Mouse (Mus musculus) thymus, adult 2 months (tissue): ENCODE data around the gene Dnah6. TPM values are rescaled to one million over a fixed set of nuclear protein-coding genes. Genes with fewer than 3 reads are reported as not detected.

Experiments used
- DNase-seq: peaks from one replicate; pipeline ENCODE4 v3.0.0; 2021
- H3K27ac ChIP-seq: fragments of 200-500 bp; 2 replicates; pipeline ENCODE4 v1.5.1; 2012; ENCODE audit warnings: low read length, control low read depth; ENCODE audit not compliant: control insufficient read depth, insufficient read depth
- H3K27me3 ChIP-seq: fragments of 200-500 bp; 2 replicates; pipeline ENCODE4 v1.6.1; 2012; ENCODE audit warnings: mild to moderate bottlenecking, low read length, moderate library complexity, mixed read lengths; ENCODE audit not compliant: control insufficient read depth, insufficient read depth
- H3K36me3 ChIP-seq: fragments of 200-500 bp; 2 replicates; pipeline ENCODE4 v1.6.1; 2012; ENCODE audit warnings: mild to moderate bottlenecking, low read length, moderate library complexity; ENCODE audit not compliant: control insufficient read depth, insufficient read depth
- H3K4me1 ChIP-seq: fragments of 200-500 bp; replicated peaks from 2 replicates; pipeline ENCODE4 v1.6.1; 2012; ENCODE audit warnings: low read length; ENCODE audit not compliant: control insufficient read depth, insufficient read depth
- H3K4me3 ChIP-seq: fragments of 200-500 bp; 2 replicates; pipeline ENCODE4 v1.5.1; 2012; ENCODE audit warnings: mild to moderate bottlenecking, low read length, control low read depth, moderate library complexity; ENCODE audit not compliant: control insufficient read depth, insufficient read depth
- CTCF ChIP-seq: fragments of 200-500 bp; IDR thresholded peaks from 2 replicates; pipeline ENCODE4 v1.5.1; 2012; ENCODE audit warnings: mild to moderate bottlenecking, control low read depth, low read length, moderate library complexity, borderline replicate concordance; ENCODE audit not compliant: control insufficient read depth, poor library complexity, insufficient read depth; ENCODE audit errors: extremely low read depth
- POLR2A ChIP-seq: fragments of 200-500 bp; IDR thresholded peaks from 2 replicates; pipeline ENCODE4 v1.6.1; 2012; ENCODE audit warnings: mild to moderate bottlenecking, low read length, control low read depth, moderate library complexity; ENCODE audit not compliant: control insufficient read depth, poor library complexity, insufficient read depth; ENCODE audit errors: extremely low read depth
- WGBS: fragments of 180-500 bp; shearing (Covaris S2); methylation state at CpG from one replicate; pipeline ENCODE4 v1.1.7; 2018; 5-methylcytosine and 5-hydroxymethylcytosine counted together
- polyA plus RNA-seq: library from polyadenylated mRNA; depleted of rRNA; stranded (reverse); fragments of >200 nt; gene quantifications from 2 replicates; pipeline ENCODE4 v1.2.3, GENCODE M21; 2012

Gene Dnah6
- polyA plus RNA-seq, 1 experiment = 0.11 TPM

DNA sequence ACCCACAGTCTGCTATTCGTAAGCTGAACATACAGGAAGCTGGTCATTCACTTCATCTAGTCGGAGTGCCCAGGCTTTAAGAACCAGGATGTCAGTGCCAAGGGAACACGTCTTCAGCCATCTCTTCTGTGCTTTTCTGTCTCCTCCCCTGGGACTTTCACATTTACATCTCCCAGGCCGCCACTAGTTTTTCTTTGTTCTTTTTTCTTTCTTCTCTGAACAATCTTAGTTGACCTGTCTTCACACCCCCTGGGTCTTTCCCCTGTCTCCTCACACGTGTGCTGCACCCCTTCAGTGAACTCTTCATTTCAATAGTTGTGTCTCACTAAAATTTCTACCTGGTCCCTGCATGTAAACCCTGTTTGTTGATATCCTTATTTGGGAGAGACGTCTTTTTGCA lies 179.2 kb downstream of the Dnah6 start:
- Histone ChIP-seq H3K4me1 (no peaks in the 10 kb centered on the region), H3K27me3 (no peaks in the 10 kb centered on the region), H3K36me3 (no peaks in the 10 kb centered on the region), H3K27ac (no peak overlapping the region), H3K4me3 (no peak overlapping the region)
- WGBS = 90% methylated on average over 6 of the region's 6 CpGs
- TF ChIP-seq CTCF (no peak), POLR2A (no peak)
- no peak for DNase-seq

DNA sequence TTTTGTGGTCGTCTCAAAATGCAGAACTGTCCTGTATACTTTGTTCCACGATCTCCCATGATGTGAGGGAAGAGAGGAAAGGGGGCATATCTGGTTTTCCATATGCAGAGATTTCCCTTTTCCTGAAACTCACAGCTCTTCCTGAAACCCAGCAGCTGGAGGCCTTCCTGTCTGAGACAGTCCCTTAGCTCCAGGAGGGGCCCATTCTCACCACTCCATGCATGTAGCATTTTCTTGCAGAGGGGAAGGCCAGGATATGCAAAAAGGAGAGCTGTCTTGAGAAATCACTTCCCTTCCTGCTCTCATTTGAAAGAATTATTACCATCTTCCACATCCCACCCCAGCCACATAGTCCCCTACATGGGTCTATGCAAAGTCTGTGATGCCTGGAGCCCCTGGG lies 183.2 kb downstream of the Dnah6 start:
- no peaks in the 10 kb centered on the region for H3K4me1 ChIP-seq
- no peak for DNase-seq
- 63% methylated on average over 2 of the region's 2 CpGs for WGBS

DNA sequence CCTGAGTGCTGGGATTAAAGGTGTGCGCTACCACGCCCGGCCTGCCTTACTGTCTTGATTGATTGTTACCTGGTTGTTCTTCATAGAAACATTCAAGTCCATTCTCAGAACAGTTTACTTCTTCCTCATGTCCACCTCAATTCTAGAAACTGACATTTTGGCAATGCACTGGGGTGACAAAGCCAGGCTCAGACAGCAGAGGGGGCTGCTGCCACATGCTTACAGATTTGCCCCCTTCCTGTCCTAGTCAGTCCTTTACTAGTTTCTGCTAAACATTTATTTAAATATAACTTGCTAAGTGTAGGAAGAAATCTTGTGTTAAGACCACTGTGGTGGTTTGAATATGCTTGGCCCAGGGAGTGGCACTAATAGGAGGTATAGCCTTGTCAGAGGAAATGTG lies 192.6 kb downstream of the Dnah6 start:
- TF ChIP-seq POLR2A = no peak
- TF ChIP-seq CTCF = no peak
- H3K27ac ChIP-seq = no peak overlapping the region
- no peaks in the 10 kb centered on the region for H3K36me3 ChIP-seq
- no peaks in the 10 kb centered on the region for H3K27me3 ChIP-seq
- no peak overlapping the region for H3K4me3 ChIP-seq
- 96% methylated on average over 3 of the region's 3 CpGs for WGBS
- no peak for DNase-seq
- no peaks in the 10 kb centered on the region for H3K4me1 ChIP-seq

More for the DNA sequence above, 183.2 kb downstream of the Dnah6 start:
- Histone ChIP-seq H3K27ac (no peak overlapping the region), H3K36me3 (no peaks in the 10 kb centered on the region), H3K27me3 (no peaks in the 10 kb centered on the region), H3K4me3 (no peak overlapping the region)
- TF ChIP-seq CTCF (no peak), POLR2A (no peak)

DNA sequence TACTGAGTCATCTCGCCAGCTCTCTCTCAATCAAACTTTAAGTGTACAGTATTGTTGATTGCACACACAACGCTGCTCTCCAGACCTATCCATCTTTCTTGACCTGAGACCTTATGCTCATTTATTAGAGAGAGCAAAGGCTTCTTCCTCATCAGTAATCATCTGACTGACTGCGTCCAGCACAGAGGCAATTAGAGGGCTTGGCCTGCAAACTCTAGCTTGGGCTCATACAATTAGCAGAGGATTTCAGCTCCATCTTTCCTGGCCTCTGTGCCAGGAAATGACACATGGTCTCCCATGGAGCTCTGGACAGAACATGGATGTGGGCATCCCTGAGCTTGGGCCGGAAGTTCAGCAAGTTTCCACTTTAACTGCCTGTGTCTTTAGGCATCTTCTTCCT lies 193.6 kb downstream of the Dnah6 start:
- Histone ChIP-seq H3K4me1 (no peaks in the 10 kb centered on the region), H3K36me3 (no peaks in the 10 kb centered on the region), H3K27ac (no peak overlapping the region), H3K27me3 (no peaks in the 10 kb centered on the region), H3K4me3 (no peak overlapping the region)
- no peak for DNase-seq
- WGBS = 95% methylated on average over 4 of the region's 4 CpGs
- TF ChIP-seq CTCF (no peak), POLR2A (no peak)

DNA sequence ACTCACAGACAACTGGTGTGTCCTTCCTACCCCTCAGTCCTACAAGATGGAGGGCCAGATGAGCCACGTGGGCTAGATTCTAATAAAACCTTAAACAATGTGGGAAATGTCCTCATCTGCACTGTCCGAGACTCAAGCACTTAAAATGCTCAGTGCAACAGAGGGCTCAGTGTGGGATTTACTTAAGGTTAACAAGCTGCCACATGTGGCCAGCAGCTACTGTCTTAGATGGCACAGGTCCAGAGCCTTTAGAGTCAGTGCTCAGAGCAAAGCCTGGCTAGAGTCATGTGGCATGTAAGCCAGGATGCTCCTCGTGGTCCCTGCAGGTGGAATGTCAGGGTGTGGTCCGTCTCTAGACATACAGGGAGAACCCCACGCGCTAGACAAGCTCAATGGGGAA lies 194.6 kb downstream of the Dnah6 start:
- DNase-seq = no peak
- 90% methylated on average over 6 of the region's 6 CpGs for WGBS
- no peak overlapping the region for H3K4me3 ChIP-seq
- no peaks in the 10 kb centered on the region for H3K4me1 ChIP-seq
- no peaks in the 10 kb centered on the region for H3K27me3 ChIP-seq
- TF ChIP-seq CTCF (no peak), POLR2A (no peak)
- no peaks in the 10 kb centered on the region for H3K36me3 ChIP-seq
- no peak overlapping the region for H3K27ac ChIP-seq

DNA sequence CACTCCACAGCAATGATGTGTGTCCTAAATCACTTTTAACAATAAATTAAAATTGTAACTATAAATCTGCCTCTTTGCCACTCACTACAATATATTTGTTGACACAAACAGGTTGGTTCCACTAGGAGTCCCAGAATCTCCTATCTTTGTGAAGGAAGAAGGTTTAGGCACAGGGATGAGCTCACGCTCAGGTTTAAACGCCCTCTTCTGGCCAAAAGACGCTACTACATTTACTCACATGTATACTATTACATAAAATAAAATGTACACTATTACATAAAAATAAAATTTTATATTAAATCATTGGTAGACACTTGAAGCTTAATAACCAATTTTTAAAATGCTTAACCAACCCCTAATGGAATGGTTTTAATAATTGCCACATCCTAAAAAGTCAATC lies 201.4 kb downstream of the Dnah6 start:
- DNase-seq = peak; percentile 29
- WGBS = 10% methylated on average over 3 of the region's 3 CpGs

DNA sequence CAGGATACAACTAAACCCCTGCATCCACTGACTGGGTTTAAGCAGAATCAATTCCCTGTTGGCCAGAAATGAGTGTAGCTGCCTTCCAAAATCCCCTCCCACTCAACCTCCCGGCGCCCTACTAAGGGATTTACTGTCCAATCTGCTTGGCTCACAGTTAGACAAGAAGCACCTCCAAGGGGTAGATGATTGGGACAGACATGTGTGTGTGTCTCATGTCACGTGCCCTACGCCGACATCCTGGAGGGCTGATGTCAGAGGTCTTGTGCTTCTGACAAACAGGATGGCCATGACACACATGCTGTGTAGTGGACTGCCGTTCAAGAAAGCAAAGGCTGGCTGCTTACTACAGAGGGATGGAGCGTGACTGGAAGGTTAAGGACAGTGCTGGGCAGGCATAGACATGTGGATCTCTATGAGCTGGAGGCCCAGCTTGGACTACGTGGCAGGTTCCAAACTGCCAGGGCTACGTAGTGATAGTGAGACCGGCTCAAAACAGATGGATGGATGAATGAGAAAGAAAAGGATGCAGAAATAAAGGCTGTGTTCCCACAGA lies 202.6 kb downstream of the Dnah6 start:
- Histone ChIP-seq H3K4me3 (no peak overlapping the region), H3K36me3 (no peaks in the 10 kb centered on the region), H3K4me1 (no peaks in the 10 kb centered on the region), H3K27ac (no peak overlapping the region), H3K27me3 (no peaks in the 10 kb centered on the region)
- no peak for DNase-seq
- TF ChIP-seq POLR2A (no peak), CTCF (no peak)
- 95% methylated on average over 10 of the region's 10 CpGs for WGBS

More for the DNA sequence above, 201.4 kb downstream of the Dnah6 start:
- Histone ChIP-seq H3K4me3 (no peak overlapping the region), H3K27ac (no peak overlapping the region), H3K27me3 (no peaks in the 10 kb centered on the region), H3K36me3 (no peaks in the 10 kb centered on the region), H3K4me1 (no peaks in the 10 kb centered on the region)
- no peak for TF ChIP-seq CTCF
- no peak for TF ChIP-seq POLR2A
